9 mouse cellular contexts compared by ENCODE assay signal in genomic region chr6:117105182-117105589, GRCm38 (mm10).
A peak's percentile ranks its signal among the peaks of the same experiment; 100 is the strongest.
DNase-seq lines count a peak whose midpoint lies in the region; ATAC-seq and TF ChIP-seq lines count a peak whose summit lies in the region.
"Had no signal": no experiment of that assay in that cellular context is flagged by ENCODE, and none has a peak within 500 bp of the region (broad histone marks: within the 10 kb centered on the region; RNA-seq: fewer than 3 reads in every experiment).

No protein-coding gene starts in this region.

- no peaks in the 10 kb centered on the region for H3K9me3 ChIP-seq in liver, embryonic 11.5 days (ENCODE audit: control insufficient read depth, low read length)
- no peaks in the 10 kb centered on the region for H3K9me3 ChIP-seq in kidney, postnatal 0 days (replicated peaks; ENCODE audit: low read length)
- H3K9me3 ChIP-seq: heart, embryonic 15.5 days had no signal

- TF ChIP-seq CTCF in kidney, postnatal 0 days (IDR thresholded peaks at IDR 0.05; ENCODE audit: low read depth), result no peak

- H3K4me2 ChIP-seq in liver, embryonic 11.5 days, result no peak overlapping the region
- H3K4me2 ChIP-seq in kidney, postnatal 0 days (ENCODE audit: low read length), result no peak overlapping the region
- H3K4me2 ChIP-seq: heart, embryonic 15.5 days had no signal

- no peaks in the 10 kb centered on the region for H3K27me3 ChIP-seq in liver, embryonic 11.5 days (replicated peaks; ENCODE audit: control insufficient read depth, insufficient read depth, low read length)
- no peaks in the 10 kb centered on the region for H3K27me3 ChIP-seq in kidney, postnatal 0 days (ENCODE audit: insufficient read depth, low read length)
- H3K27me3 ChIP-seq: heart, embryonic 15.5 days had no signal

- ATAC-seq in liver, embryonic 11.5 days (replicated peaks; ENCODE audit: low FRiP score), result no peak
- peak; percentile 66; the same call in 1 of the 2 replicates for ATAC-seq in kidney, postnatal 0 days (replicated peaks; ENCODE audit: low FRiP score, low read depth)

- H3K9ac ChIP-seq in liver, embryonic 11.5 days (ENCODE audit: low read depth, low read length), result no peak overlapping the region
- no peak overlapping the region for H3K9ac ChIP-seq in kidney, postnatal 0 days (ENCODE audit: low read depth, low read length)
- H3K9ac ChIP-seq: heart, embryonic 15.5 days; liver, embryonic 14.5 days had no signal

- DNase-seq in liver, result peak; percentile 9
- no peak for DNase-seq in liver, embryonic 11.5 days (ENCODE audit: low spot score)
- peak; percentile 21 for DNase-seq in gastrocnemius, adult 18-20 months (ENCODE audit: low spot score)
- DNase-seq in kidney, postnatal 0 days (ENCODE audit: low spot score), result peak; percentile 68
- peak; percentile 27 for DNase-seq in skeletal muscle tissue, adult 2 months (ENCODE audit: low read depth, low spot score)
- no peak for DNase-seq in ovary, postnatal 10 days (ENCODE audit: low spot score)
- no peak for DNase-seq in right cerebral cortex, postnatal 25 days

- H3K36me3 ChIP-seq in liver, embryonic 11.5 days (ENCODE audit: control insufficient read depth, insufficient read depth, low read length), result no peaks in the 10 kb centered on the region
- H3K36me3 ChIP-seq in kidney, postnatal 0 days (ENCODE audit: insufficient read depth, low read length), result no peaks in the 10 kb centered on the region
- H3K36me3 ChIP-seq: heart, embryonic 15.5 days had no signal

- 66% methylated on average over 6 of the region's 6 CpGs for WGBS in liver, embryonic 11.5 days
- WGBS in kidney, postnatal 0 days, result 23% methylated on average over 6 of the region's 6 CpGs

- no peak overlapping the region for H3K27ac ChIP-seq in liver, embryonic 11.5 days (ENCODE audit: low read depth, low read length)
- no peak overlapping the region for H3K27ac ChIP-seq in kidney, postnatal 0 days
- H3K27ac ChIP-seq: heart, embryonic 15.5 days; liver, embryonic 14.5 days had no signal

- no peak overlapping the region for H3K4me3 ChIP-seq in liver, embryonic 11.5 days (ENCODE audit: low read depth, low read length)
- no peak overlapping the region for H3K4me3 ChIP-seq in kidney, postnatal 0 days (replicated peaks; ENCODE audit: low read depth, low read length)
- H3K4me3 ChIP-seq: heart, embryonic 15.5 days had no signal

- no peaks in the 10 kb centered on the region for H3K4me1 ChIP-seq in liver, embryonic 11.5 days (replicated peaks; ENCODE audit: control insufficient read depth, insufficient read depth, low read length)
- peaks cover 10% of the 10 kb centered on the region; the same call in 1 of the 2 replicates for H3K4me1 ChIP-seq in kidney, postnatal 0 days (replicated peaks; ENCODE audit: insufficient read depth, low read length)
- H3K4me1 ChIP-seq: heart, embryonic 15.5 days had no signal

Comparison
In these comparisons a context has a peak if more than half of its experiments do, and no peak if none do; other contexts are left out.
1. DNase-seq: peak in liver (single experiment), gastrocnemius, adult 18-20 months (single experiment), kidney, postnatal 0 days (single experiment) and skeletal muscle tissue, adult 2 months (single experiment); none in liver, embryonic 11.5 days (single experiment), ovary, postnatal 10 days (single experiment) and right cerebral cortex, postnatal 25 days (single experiment).